Mouse (Mus musculus): ENCODE results near the gene Fam187b.

GRCm38 (mm10) chr7:31002650-31003049 is 29.1 kb downstream of the Fam187b start:
- TF ChIP-seq POLR2A (IDR thresholded peaks at IDR 0.05; ENCODE audit: control insufficient read depth, low read depth, low read length) (no peak), CTCF (IDR thresholded peaks at IDR 0.05; ENCODE audit: control insufficient read depth, insufficient read depth, insufficient replicate concordance, low read depth, low read length) (no peak)

All from testis, adult 2 months (tissue).